Mouse (Mus musculus) left cerebral cortex, postnatal 25 days (tissue): ENCODE measurements at regions not wholly inside any gene's neighbourhood (a gene's known extent, or its start where the extent isn't known, plus 50 kb on each side); places are given as distances from the start of the nearest gene placed in this dataset.
A peak's percentile ranks its signal among the peaks of the same experiment; 100 is the strongest.

Source experiments
- DNase-seq, 2 experiments: peaks; one replicate each; pipeline ENCODE4 v3.0.0; 2022; ENCODE audit warnings: low spot score in 2 of 2, mixed read lengths in 1 of 2
- intact Hi-C: fragments of 180-260 bp; cut with DNase I; formaldehyde crosslinking; loops from one replicate; pipeline ENCODE4 v1.15.1; 2025

- DNase-seq = no peak
- intact Hi-C loops = no loop called here
Observed at GRCm38 (mm10) chr7:36352761-36353160, 345.2 kb upstream of the Tshz3 start.

DNA sequence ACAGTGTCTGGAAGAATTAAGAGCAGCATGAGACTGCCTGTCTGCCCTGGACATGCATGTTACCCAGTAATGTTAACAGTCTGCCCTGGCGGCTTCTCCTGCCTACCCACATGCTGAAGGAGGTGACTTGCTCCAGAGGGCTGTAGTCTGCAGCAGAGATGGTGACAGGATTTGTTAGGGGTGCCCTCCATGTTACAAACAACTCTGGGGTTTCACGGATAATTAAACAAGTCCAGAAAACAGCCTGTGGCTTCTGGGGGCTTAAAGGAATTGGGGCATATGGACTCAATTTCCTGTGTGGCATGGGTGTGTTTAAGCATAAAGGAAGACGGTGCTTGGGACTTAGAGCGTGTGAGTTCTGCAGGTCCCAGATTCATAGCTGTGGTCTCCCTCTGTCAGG lies 347.3 kb upstream of the Tshz3 start:
- intact Hi-C loops = no loop called here
- no peak for DNase-seq

GRCm38 (mm10) chr7:36348195-36348594 lies 349.7 kb upstream of the Tshz3 start:
- intact Hi-C loops = no loop called here
- DNase-seq = no peak

DNA sequence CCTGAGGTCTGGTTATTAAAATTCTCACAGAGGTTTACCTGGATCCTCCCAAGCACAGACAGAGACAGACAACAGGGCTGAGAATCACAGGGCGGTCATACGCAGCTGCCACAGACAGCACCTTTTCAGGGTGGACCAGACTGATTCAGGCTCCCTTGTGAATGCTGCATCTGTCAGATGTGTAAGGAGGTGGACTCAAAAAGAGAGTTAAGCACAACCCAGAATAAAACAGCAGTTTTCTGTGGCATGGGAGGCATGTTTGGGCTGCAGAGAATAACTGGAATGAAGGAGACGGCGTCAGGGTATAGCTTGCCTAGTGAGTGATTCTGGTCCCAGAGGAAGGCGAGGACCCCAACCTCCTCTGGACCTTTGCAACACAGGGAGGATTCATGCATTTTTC lies 363.1 kb upstream of the Tshz3 start:
- intact Hi-C loops = loop anchor here (2.0 to 10.0 kb wide), 7 partner anchors 73 to 1002 kb away; partner anchors contain the start of gene Tshz3
- DNase-seq = peak in 1 of 2 experiments; percentile 69

GRCm38 (mm10) chr7:36334091-36334490 lies 363.8 kb upstream of the Tshz3 start:
- DNase-seq = peak in 1 of 2 experiments; percentile 24
- intact Hi-C loops = loop anchor here (2.0 to 10.0 kb wide), 7 partner anchors 72 to 1003 kb away; partner anchors contain the start of gene Tshz3

DNA sequence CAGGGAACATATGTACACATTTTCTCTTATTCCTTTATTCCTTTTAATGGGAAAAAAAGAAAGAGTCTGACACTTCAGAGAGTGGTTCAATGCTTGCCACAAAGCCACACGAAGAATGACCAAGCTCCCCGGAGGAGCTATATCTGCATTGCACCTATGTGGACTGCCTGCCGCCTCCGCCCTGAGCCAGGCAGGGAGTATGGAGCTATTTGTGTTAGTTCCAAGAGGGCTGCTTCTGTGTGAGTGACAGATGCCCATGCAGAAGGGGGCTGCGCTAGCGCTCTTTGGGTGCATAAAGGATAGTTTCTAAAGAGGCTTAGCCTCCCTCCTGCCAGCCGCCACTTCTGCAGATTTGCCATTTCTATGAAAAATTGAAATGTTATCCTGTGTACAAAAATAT lies 365.3 kb upstream of the Tshz3 start:
- DNase-seq = peak in 1 of 2 experiments; percentile 70
- intact Hi-C loops = loop anchor here (5.0 to 10.0 kb wide), 6 partner anchors 70 to 1005 kb away; partner anchors contain the start of gene Tshz3

DNA sequence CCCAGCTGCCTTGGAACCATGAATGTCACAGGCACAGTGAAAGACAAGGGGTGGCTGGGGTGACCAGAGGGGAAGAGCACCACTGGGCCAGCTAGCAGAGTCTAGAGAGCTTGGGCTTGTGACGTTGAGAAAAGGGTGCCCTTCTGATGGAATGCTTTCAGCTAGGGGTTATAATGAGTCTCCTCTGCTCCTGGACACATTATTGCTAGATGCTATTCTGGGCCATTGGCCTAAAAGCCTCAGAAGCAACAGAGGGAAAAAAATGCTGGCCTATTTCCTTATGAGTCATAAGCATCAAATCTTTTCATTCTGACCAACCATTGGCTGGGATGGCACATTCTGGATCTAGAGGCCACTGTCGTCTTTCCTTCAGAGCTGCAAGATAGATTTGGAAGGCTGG lies 369.8 kb upstream of the Tshz3 start:
- peak in 1 of 2 experiments; percentile 36 for DNase-seq
- intact Hi-C loops = no loop called here

GRCm38 (mm10) chr7:36324035-36324434 lies 373.9 kb upstream of the Tshz3 start:
- intact Hi-C loops = no loop called here
- DNase-seq = no peak

- DNase-seq = no peak
- intact Hi-C loops = no loop called here
Observed at GRCm38 (mm10) chr7:36322181-36322580, 375.7 kb upstream of the Tshz3 start.

DNA sequence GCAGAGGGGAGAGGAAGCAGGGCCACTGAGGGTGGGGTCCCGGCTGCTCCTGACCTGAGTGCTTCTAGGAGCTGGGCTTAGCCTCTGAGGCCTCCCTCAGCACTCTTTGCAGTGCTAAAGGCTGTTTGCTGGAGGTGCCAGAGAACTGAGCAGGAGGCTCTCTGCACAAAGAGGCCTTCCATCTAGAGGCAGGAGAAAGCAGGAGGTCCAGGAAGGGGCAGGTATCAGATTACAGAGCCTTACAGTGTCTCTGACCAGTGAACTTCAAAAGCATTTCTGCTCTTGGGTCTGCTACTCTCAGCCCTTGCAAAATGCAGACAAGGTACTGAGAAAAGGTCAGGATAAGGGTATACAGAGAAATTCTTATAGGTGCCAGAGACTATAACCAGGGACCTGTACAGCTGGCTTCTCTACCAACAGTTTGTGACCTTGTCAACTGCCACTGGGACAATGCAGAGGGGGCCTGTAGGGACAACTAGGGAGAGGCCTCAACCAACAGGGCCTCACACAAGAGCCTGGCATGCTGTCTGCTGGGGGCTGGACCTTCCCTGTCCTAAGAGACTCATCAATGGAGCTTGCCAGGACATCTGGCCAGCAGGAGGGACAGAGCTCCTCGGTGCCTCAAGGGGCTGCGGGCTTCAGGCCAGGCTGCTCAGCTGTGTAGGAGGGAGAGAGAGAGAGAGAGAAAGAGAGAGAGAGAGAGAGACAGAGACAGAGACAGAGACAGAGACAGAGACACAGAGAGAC lies 380.3 kb upstream of the Tshz3 start:
- DNase-seq = no peak
- intact Hi-C loops = no loop called here

- intact Hi-C loops = no loop called here
- DNase-seq = no peak
Observed at GRCm38 (mm10) chr7:36313751-36314150, 384.2 kb upstream of the Tshz3 start.

DNA sequence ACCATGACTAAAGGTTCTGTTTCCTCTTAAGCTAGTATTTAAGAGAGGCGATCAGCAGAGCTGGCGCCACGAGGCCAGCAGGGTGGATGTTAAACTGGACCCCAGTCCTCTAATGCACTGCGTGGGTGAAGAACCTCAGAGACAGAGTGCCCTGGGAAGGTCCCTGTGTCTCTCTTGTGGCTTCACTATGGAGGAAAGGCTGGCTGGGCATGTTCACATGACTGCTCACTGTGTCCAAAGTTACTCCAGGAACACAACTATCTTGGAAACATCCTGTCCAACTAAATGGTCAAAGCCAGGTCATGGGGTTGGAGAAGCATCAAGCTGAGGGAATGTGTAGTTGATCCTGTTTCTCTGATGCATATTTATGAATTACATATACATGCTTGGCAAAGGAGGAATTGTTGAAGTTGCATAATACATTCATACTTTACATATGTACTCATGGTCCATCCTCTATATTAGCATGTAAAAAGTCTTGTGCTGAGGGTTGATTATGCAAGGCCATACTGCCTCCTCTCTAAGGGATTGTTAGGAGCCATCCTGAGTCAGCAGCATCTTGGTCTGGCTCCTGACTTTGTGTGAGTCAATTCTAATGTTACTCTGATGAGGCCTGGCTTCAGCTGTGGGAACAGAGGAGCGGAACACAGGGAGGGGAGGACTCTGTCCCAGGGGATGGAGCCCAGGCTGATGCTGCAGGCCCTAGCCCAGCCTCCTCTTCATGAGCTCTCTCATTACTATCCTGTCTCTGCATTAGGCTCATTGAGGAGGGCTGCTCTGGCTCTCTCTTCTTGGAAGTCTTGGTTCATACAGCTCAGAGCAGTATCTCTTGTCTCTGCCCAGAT lies 387.9 kb upstream of the Tshz3 start:
- intact Hi-C loops = no loop called here

GRCm38 (mm10) chr7:36308726-36309125 lies 389.2 kb upstream of the Tshz3 start:
- intact Hi-C loops = no loop called here
- DNase-seq = no peak

More for the DNA sequence above, 387.9 kb upstream of the Tshz3 start:
- no peak for DNase-seq

DNA sequence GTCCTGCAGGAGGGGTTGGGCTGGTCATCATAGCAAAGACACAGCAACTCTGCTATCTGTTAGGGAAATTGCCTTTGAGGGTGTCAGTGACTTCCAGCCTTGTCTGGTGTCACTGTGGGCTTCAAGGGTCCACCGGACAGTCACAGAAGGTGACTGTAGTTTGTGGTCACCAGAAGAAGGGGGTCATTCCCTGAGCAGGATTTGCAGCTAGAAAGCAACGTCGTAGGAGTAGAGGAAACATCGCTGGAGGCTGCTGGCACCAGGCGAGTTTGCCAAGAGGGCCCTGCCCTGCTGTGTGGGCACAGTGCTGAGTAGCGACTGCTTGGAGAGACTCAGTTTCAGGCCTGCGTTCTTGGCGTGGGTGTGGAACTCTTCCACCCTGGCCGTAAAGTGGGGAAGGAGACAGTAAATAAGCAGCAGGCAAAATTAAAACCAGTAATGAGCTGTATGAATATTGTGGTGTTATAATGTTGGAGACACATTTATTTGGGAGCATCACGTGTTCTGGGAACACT lies 389.8 kb upstream of the Tshz3 start:
- intact Hi-C loops = no loop called here
- DNase-seq = peak in 1 of 2 experiments; percentile 47

- intact Hi-C loops = no loop called here
- no peak for DNase-seq
Observed at GRCm38 (mm10) chr7:36277275-36277674, 420.6 kb upstream of the Tshz3 start.

GRCm38 (mm10) chr7:36268966-36269365 lies 429.0 kb upstream of the Tshz3 start:
- no peak for DNase-seq
- intact Hi-C loops = no loop called here

DNA sequence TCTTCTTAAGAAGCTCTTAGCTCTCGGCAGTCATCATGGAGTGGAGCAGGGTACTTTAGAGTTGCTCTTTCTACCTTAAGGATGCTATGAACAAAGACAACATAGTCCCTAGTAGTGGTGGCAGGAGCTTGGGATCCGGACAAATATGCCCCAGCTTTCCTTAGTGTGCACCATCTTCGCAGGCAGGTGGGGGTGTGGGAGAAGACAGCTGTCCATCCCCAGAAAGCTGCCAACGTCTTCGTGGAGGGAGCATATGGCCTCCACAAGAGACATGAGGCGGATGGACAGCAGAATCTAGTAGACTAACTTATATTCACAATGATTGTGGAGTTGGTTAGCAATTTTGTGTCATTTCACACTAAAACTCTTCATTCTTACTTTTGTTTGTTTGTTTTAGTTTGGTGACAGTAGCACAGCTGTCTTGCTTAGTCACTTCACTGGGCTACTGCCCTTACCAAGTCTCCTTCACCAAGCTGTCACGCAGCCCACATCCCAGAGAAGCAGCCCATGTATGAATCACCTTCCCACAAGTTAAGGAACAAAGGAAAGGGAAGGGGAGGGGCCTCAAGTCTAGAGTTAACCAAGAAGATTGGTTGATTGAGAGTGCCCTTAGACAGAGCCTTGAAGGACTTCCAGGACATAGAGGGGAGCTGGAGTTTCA lies 432.6 kb upstream of the Tshz3 start:
- DNase-seq = peak in 1 of 2 experiments; percentile 32
- intact Hi-C loops = no loop called here

DNA sequence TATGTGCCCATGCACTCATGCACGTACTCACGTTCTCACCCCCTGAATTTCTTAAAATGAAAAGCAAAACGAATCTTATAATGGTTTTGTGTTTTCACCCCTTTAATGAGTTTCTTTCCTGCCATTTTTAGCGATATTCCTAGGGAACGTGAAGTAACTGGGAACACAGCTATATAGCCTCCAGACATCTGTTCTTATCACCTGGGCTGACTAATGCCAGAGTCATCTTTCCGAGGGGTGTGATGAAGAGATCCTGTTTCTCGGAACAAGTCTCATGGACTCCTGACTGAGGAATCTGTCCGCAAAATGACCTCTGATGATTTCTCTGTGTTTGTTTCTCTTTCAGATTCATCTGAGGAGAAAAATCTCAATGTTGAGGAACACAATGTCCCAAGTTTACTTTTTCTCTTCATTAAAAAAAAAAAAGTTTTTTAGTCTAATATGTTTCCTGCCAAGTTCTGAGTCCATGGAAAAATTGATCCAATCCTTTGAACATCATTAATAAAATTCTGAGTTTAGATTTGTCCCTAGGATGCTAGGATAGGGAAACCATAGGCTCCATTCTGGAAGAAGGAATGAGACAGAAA lies 435.7 kb upstream of the Tshz3 start:
- intact Hi-C loops = loop anchor here (5.0 kb wide), 1 partner anchor 70 kb away; no protein-coding TSS in a partner anchor
- peak in 1 of 2 experiments; percentile 61 for DNase-seq

- peak in 1 of 2 experiments; percentile 82 for DNase-seq
- intact Hi-C loops = no loop called here
Observed at GRCm38 (mm10) chr7:36257102-36257501, 440.8 kb upstream of the Tshz3 start.
